Mouse (Mus musculus): Measurements from ENCODE around the gene Ube2d1.

DNA sequence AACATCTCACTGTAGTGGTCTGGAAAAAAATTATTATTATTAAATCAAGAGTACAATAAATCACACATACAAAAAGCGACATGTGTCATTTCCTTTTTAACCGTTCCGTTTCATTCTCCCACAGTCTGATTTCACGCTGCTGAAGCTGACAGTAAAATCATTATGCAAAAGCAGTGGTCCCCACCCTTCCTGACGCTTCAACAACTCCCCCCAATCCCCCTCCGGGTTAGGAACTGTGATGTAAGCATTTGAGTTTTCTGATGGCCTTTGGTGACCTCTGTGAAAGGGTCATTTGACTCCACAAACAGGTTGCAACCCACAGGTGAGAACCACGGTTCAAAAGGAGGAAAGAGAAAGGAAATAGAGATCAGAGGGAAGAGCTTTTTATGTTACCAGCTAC is 38.1 kb downstream of the Ube2d1 start:
- TF ChIP-seq CTCF (IDR thresholded peaks at IDR 0.05; ENCODE audit: low read depth, low read length) (no peak), TAL1 (conservative IDR thresholded peaks at IDR 0.05; ENCODE audit: low read depth, low read length) (no peak), GATA2 (IDR thresholded peaks at IDR 0.05; ENCODE audit: borderline replicate concordance, low read depth, low read length) (no peak)
